Mouse (Mus musculus) right cerebral cortex, postnatal 4 days (tissue): Measurements from ENCODE around the gene Xrn1.
"Not testable (repeated sequence)": the region's sequence is repeated elsewhere in the genome, so short reads cannot be mapped to it uniquely, and the experiment has no call there.

Source experiments
- DNase-seq: peaks from one replicate; pipeline ENCODE4 v3.0.0-alpha.2; 2022

Xrn1 gene

GRCm38 (mm10) chr9:96056417-96057223, 102.1 kb downstream of the Xrn1 start:
- no peak for DNase-seq

- DNase-seq = no peak
Observed at GRCm38 (mm10) chr9:96063083-96063802, 108.7 kb downstream of the Xrn1 start.

DNA sequence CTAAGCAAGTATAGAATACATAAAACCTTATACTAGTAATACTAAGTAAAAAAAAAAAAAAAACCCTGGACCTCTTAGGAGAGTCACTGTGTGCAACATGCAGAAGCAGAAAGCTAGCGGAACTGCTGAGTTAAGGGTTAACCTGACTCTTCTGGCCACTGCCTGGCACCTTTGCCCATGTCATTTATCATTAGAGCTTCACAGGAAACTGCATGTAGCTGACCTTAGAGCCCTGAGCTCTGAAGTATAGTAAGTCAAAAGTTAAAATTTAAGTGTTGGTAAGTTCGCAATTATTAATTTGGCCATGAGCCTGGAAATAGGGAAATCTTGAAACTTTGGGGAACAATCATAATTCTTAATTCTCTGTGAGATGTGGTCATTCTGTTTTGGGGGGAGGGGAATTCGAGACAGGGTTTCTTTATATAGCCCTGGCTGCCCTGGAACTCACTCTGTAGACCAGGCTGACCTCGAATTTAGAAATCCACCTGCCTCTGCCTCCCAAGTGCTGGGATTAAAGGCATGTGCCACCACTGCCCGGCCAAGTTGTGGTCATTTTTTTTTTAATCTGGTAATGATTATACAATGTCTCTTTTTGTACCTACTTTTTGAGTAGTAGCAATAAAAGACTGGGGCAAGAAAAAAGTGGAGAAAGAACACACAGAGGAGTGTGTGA, 109.4 kb downstream of the Xrn1 start:
- DNase-seq = no peak

DNA sequence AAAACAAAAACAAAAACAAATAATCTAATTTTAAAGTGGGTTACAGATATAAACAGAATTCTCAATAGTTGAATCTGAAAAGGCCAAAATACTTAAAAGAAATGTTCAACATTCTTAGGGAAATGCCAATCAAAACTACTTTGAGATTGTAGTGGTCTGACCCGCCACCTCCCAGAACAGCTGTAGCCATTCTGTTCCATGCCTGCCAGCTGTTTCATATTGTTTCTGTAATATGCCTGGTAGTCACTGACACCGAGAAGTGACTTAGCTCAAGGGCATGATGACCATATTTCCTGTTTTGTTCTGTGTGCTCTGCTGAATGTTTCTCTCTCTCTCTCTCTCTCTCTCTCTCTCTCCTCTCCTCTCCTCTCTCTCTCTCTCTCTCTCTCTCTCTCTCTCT, 112.9 kb downstream of the Xrn1 start:
- no peak for DNase-seq

DNA sequence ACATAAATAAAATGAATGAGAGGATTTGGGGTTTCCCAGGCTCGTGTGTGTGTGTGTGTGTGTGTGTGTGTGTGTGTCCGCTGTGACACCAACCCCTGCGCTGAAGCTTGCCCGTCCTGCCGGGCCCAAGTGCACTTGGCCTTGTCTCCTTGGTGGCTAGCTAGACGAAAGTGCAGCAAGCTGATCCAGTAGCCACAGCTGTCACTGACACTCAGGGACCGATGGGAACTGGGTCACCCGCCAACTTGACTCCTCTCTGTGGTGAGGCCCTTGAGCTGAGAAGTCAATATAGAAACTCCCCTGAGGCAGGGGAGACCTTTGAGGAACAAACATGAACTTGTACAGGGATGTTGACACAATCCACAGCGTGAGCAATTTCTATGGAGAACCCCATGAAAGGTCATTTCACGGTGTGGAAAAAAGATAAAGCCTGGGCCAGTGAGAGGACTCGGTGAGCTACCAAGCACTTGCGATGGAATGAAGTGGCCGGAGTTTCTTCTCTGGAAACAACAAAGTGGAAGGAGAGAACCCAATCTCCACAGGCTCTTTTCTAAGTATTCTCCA, 124.3 kb downstream of the Xrn1 start:
- DNase-seq = no peak

DNA sequence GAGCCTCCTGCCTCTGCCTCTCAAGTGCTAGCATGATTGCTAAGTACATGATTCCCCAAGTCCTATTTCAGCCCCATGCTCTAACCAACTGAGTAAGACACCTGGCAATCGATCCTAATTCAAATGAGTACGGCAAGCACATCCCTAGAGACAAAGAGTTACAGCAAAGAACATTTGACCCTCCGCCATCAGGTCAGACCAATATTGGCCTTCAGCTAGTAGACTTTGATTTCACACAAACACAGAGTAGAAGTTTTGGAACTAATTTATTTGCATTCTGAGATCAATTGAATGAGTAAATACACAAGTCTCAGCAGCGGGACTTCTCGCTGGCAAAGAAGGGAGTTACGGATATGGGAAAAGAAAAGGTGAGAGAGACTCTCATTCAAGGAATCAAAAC, 130.7 kb downstream of the Xrn1 start:
- no peak for DNase-seq

- DNase-seq = no peak
Observed at GRCm38 (mm10) chr9:96087671-96088070, 133.1 kb downstream of the Xrn1 start.

DNA sequence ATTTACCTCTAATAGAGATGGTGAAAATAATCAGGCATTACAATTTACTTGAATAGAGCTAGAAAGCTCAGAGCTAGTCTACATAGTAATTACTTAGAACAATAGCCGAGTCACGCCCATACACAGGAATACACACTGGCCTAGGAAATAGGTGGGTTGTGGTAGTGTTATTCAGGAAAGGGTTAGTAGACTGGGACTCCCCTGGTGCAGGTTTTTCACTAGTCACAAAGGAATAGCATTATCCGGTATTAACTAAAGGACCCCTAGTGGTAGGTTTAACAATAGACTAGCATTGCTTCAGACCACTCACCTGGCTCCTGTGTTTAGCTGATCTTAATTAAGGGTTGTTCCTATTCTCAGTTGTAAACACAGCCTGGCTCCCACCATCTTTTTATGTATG, 133.9 kb downstream of the Xrn1 start:
- DNase-seq = not testable (repeated sequence)

- not testable (repeated sequence) for DNase-seq
Observed at GRCm38 (mm10) chr9:96092637-96093036, 138.1 kb downstream of the Xrn1 start.

GRCm38 (mm10) chr9:96093221-96093620, 138.7 kb downstream of the Xrn1 start:
- no peak for DNase-seq

GRCm38 (mm10) chr9:96094341-96094740, 139.8 kb downstream of the Xrn1 start:
- no peak for DNase-seq

- no peak for DNase-seq
Observed at GRCm38 (mm10) chr9:96095192-96095591, 140.6 kb downstream of the Xrn1 start.

DNA sequence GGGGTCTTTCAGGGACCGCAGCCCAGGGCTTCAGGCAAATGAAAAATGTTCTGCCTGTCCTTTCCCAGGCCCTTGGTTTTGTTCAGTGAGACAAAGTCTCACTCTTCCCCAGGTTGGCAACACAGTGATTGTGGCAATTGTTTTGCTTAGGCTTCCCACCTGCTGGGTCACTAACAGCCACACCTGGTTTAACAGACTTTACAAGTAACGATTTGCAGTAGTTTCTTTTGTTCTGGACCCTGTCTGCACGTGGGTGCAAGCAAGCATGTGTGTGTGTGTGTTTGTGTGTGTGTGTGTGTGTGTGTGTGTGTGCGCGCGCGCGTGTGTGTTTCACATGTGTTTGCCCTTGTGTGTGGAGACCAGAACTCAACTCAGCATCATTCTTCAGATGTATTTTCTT, 148.3 kb downstream of the Xrn1 start:
- DNase-seq = no peak
